Mouse (Mus musculus): ENCODE results near the gene Plcg2.

GRCm38 (mm10) chr8:117537751-117538150 is 39.7 kb downstream of the Plcg2 start:
- TF ChIP-seq CTCF (IDR thresholded peaks at IDR 0.05; ENCODE audit: low read depth) = no peak
- TF ChIP-seq EP300 (IDR thresholded peaks at IDR 0.05; ENCODE audit: low read depth) = no peak

All from liver, embryonic 14.5 days (tissue).